Mouse (Mus musculus): ENCODE data around the gene Nmbr. TPM values are rescaled to one million over a fixed set of nuclear protein-coding genes. Genes with fewer than 3 reads are reported as not detected.

Gene Nmbr
- polyA plus RNA-seq, 1 experiment from 2014 or later: 0.43 TPM

- 21% methylated on average over 8 of the region's 8 CpGs for WGBS
These were observed 55.2 kb downstream of the Nmbr start for GRCm38 (mm10) chr10:14760618-14761017.

GRCm38 (mm10) chr10:14770227-14770910 lies 65.0 kb downstream of the Nmbr start:
- TF ChIP-seq CTCF (IDR thresholded peaks at IDR 0.05; ENCODE audit: low read depth): no peak
- Histone ChIP-seq H3K27ac (no peak overlapping the region), H3K9ac (ENCODE audit: low read depth, low read length) (no peak overlapping the region), H3K4me3 (replicated peaks; ENCODE audit: low read depth, low read length) (no peak overlapping the region), H3K4me1 (replicated peaks; ENCODE audit: insufficient read depth, low read length) (no peaks in the 10 kb centered on the region), H3K36me3 (ENCODE audit: insufficient read depth, low read length) (no peaks in the 10 kb centered on the region), H3K4me2 (ENCODE audit: low read length) (no peak overlapping the region), H3K27me3 (ENCODE audit: insufficient read depth, low read length) (no peaks in the 10 kb centered on the region), H3K9me3 (replicated peaks; ENCODE audit: low read length) (no peaks in the 10 kb centered on the region)
- WGBS: 88% methylated on average over 10 of the region's 10 CpGs
- DNase-seq (ENCODE audit: low spot score) (no peak), ATAC-seq (replicated peaks; ENCODE audit: low FRiP score, low read depth) (no peak)

More at GRCm38 (mm10) chr10:14760618-14761017, 55.2 kb downstream of the Nmbr start:
- Histone ChIP-seq H3K4me3 (replicated peaks; ENCODE audit: low read depth, low read length) (no peak overlapping the region), H3K9me3 (replicated peaks; ENCODE audit: low read length) (no peaks in the 10 kb centered on the region), H3K4me2 (ENCODE audit: low read length) (peak overlapping the region; percentile 51), H3K9ac (ENCODE audit: low read depth, low read length) (no peak overlapping the region), H3K27me3 (ENCODE audit: insufficient read depth, low read length) (peaks cover 9% of the 10 kb centered on the region), H3K36me3 (ENCODE audit: insufficient read depth, low read length) (no peaks in the 10 kb centered on the region), H3K27ac (no peak overlapping the region), H3K4me1 (replicated peaks; ENCODE audit: insufficient read depth, low read length) (no peaks in the 10 kb centered on the region)
- ATAC-seq (replicated peaks; ENCODE audit: low FRiP score, low read depth) (no peak), DNase-seq (ENCODE audit: low spot score) (no peak)
- TF ChIP-seq CTCF (IDR thresholded peaks at IDR 0.05; ENCODE audit: low read depth): no peak

GRCm38 (mm10) chr10:14774499-14774898 lies 69.1 kb downstream of the Nmbr start:
- H3K4me2 ChIP-seq (ENCODE audit: low read length): no peak overlapping the region
- no peak for TF ChIP-seq CTCF (IDR thresholded peaks at IDR 0.05; ENCODE audit: low read depth)
- ATAC-seq (replicated peaks; ENCODE audit: low FRiP score, low read depth) (no peak), DNase-seq (ENCODE audit: low spot score) (no peak)
- WGBS: 79% methylated on average over 2 of the region's 2 CpGs
- no peaks in the 10 kb centered on the region for H3K9me3 ChIP-seq (replicated peaks; ENCODE audit: low read length)
- H3K27me3 ChIP-seq (ENCODE audit: insufficient read depth, low read length): no peaks in the 10 kb centered on the region
- H3K4me3 ChIP-seq (replicated peaks; ENCODE audit: low read depth, low read length): no peak overlapping the region
- no peaks in the 10 kb centered on the region for H3K36me3 ChIP-seq (ENCODE audit: insufficient read depth, low read length)
- H3K4me1 ChIP-seq (replicated peaks; ENCODE audit: insufficient read depth, low read length): no peaks in the 10 kb centered on the region
- H3K9ac ChIP-seq (ENCODE audit: low read depth, low read length): no peak overlapping the region
- no peak overlapping the region for H3K27ac ChIP-seq

GRCm38 (mm10) chr10:14789969-14790368 lies 84.6 kb downstream of the Nmbr start:
- Histone ChIP-seq H3K36me3 (ENCODE audit: insufficient read depth, low read length) (no peaks in the 10 kb centered on the region), H3K27me3 (ENCODE audit: insufficient read depth, low read length) (no peaks in the 10 kb centered on the region), H3K4me2 (ENCODE audit: low read length) (no peak overlapping the region), H3K4me1 (replicated peaks; ENCODE audit: insufficient read depth, low read length) (no peaks in the 10 kb centered on the region), H3K4me3 (replicated peaks; ENCODE audit: low read depth, low read length) (no peak overlapping the region), H3K9ac (ENCODE audit: low read depth, low read length) (no peak overlapping the region), H3K9me3 (replicated peaks; ENCODE audit: low read length) (no peaks in the 10 kb centered on the region), H3K27ac (no peak overlapping the region)
- no peak for TF ChIP-seq CTCF (IDR thresholded peaks at IDR 0.05; ENCODE audit: low read depth)
- 52% methylated on average over 2 of the region's 2 CpGs for WGBS
- ATAC-seq (replicated peaks; ENCODE audit: low FRiP score, low read depth): no peak
- DNase-seq (ENCODE audit: low spot score): no peak

GRCm38 (mm10) chr10:14816970-14817369 lies 111.6 kb downstream of the Nmbr start:
- no peak for TF ChIP-seq CTCF (IDR thresholded peaks at IDR 0.05; ENCODE audit: low read depth)
- WGBS: 51% methylated on average over 4 of the region's 4 CpGs
- Histone ChIP-seq H3K27me3 (ENCODE audit: insufficient read depth, low read length) (no peaks in the 10 kb centered on the region), H3K27ac (no peak overlapping the region), H3K4me3 (replicated peaks; ENCODE audit: low read depth, low read length) (no peak overlapping the region), H3K4me1 (replicated peaks; ENCODE audit: insufficient read depth, low read length) (no peaks in the 10 kb centered on the region), H3K36me3 (ENCODE audit: insufficient read depth, low read length) (no peaks in the 10 kb centered on the region), H3K9ac (ENCODE audit: low read depth, low read length) (no peak overlapping the region), H3K4me2 (ENCODE audit: low read length) (no peak overlapping the region), H3K9me3 (replicated peaks; ENCODE audit: low read length) (no peaks in the 10 kb centered on the region)
- DNase-seq (ENCODE audit: low spot score) (peak; percentile 1), ATAC-seq (replicated peaks; ENCODE audit: low FRiP score, low read depth) (no peak)

Other genes with a start within 250 kb of the Nmbr start
- gene Adgrg6, start 159.9 kb upstream of the Nmbr start, polyA plus RNA-seq (2015; fragmentation: Nextera tagmentation; extraction: Ambion mirVana): 3.8 and 4.9 TPM in 2 replicates
- gene Vta1, start within 50 bp of the Nmbr start, polyA plus RNA-seq (2015; fragmentation: Nextera tagmentation; extraction: Ambion mirVana): 101 and 112 TPM in 2 replicates
- gene Gje1, start 12.6 kb downstream of the Nmbr start, polyA plus RNA-seq (2015; fragmentation: Nextera tagmentation; extraction: Ambion mirVana): not detected in 2 replicates